Mouse (Mus musculus) common myeloid progenitor, adult 5-6 weeks (primary cell): ENCODE results near the gene Tekt4. TPM values are rescaled to one million over a fixed set of nuclear protein-coding genes. Genes with fewer than 3 reads are reported as not detected.

Experiments
- total RNA-seq: library from RNA; stranded (forward); fragments of 200-1000, 187-1606 nt; gene quantifications from 2 replicates; pipeline ENCODE4 v1.2.3, GENCODE M21; 2017

Tekt4 gene
- total RNA-seq, 1 experiment from 2014 or later = not detected

Other genes with a start within 250 kb of the Tekt4 start
- 13.6 and 14.3 TPM in 2 replicates for gene Gnptg, start 214.5 kb upstream of the Tekt4 start, total RNA-seq
- gene Tsr3, start 214.4 kb upstream of the Tekt4 start, total RNA-seq = 30.2 and 34.1 TPM in 2 replicates
- gene Baiap3, start 198.3 kb upstream of the Tekt4 start, total RNA-seq = 0.59 and 2.6 TPM in 2 replicates
- 313 and 322 TPM in 2 replicates for gene Ube2i, start 180.0 kb upstream of the Tekt4 start, total RNA-seq
- gene Prss34, start 156.2 kb upstream of the Tekt4 start, total RNA-seq = 1.2 and 1.5 TPM in 2 replicates
- not detected in 2 replicates for gene Prss28, start 146.0 kb upstream of the Tekt4 start, total RNA-seq
- gene Prss29, start 136.0 kb upstream of the Tekt4 start, total RNA-seq = not detected in 2 replicates
- not detected in 2 replicates for gene Tpsab1, start 109.1 kb upstream of the Tekt4 start, total RNA-seq
- gene Tpsb2, start 88.3 kb upstream of the Tekt4 start, total RNA-seq = not detected in 2 replicates
- not detected in 2 replicates for gene Tpsg1, start 85.3 kb upstream of the Tekt4 start, total RNA-seq
- gene Cacna1h, start 20.8 kb upstream of the Tekt4 start, total RNA-seq = 0.05 TPM in 1 of 2 replicates, not detected in the other
- not detected in 2 replicates for gene Sstr5, start 42.7 kb downstream of the Tekt4 start, total RNA-seq
- gene Sox8, start 116.1 kb downstream of the Tekt4 start, total RNA-seq = 0.23 TPM in 1 of 2 replicates, not detected in the other
- gene Lmf1, start 124.5 kb downstream of the Tekt4 start, total RNA-seq = 9.0 and 11.7 TPM in 2 replicates